Mouse (Mus musculus) hindbrain, embryonic 15.5 days (tissue): Measurements from ENCODE around the gene Cyp27a1. TPM values are rescaled to one million over a fixed set of nuclear protein-coding genes. Genes with fewer than 3 reads are reported as not detected.

Experiments used
- ATAC-seq: fragments of 200-750 bp; cut with Nextera tagmentation; 2 replicates; pipeline ENCODE4 v1.8.0; 2017; ENCODE audit warnings: low read depth, moderate number of reproducible peaks, moderate TSS enrichment; ENCODE audit not compliant: low FRiP score
- H3K27ac ChIP-seq: fragments of 300-500 bp; sonication (generic); replicated peaks from 2 replicates; pipeline ENCODE4 v1.5.1; 2015; ENCODE audit warnings: mild to moderate bottlenecking, inconsistent platforms
- H3K27me3 ChIP-seq: fragments of 300-500 bp; sonication (generic); 2 replicates; pipeline ENCODE4 v1.6.1; 2015; ENCODE audit warnings: control low read depth, inconsistent platforms
- H3K36me3 ChIP-seq: fragments of 300-500 bp; sonication (generic); 2 replicates; pipeline ENCODE4 v1.6.1; 2015; ENCODE audit warnings: control low read depth, inconsistent platforms
- H3K4me1 ChIP-seq: fragments of 300-500 bp; sonication (generic); replicated peaks from 2 replicates; pipeline ENCODE4 v1.6.1; 2015; ENCODE audit warnings: control low read depth, inconsistent platforms
- H3K4me2 ChIP-seq: fragments of 300-500 bp; sonication (generic); 2 replicates; pipeline ENCODE4 v1.6.1; 2015; ENCODE audit warnings: moderate library complexity, mild to moderate bottlenecking, inconsistent platforms
- H3K4me3 ChIP-seq: fragments of 300-500 bp; sonication (generic); 2 replicates; pipeline ENCODE4 v1.5.1; 2015; ENCODE audit warnings: mild to moderate bottlenecking, inconsistent platforms
- H3K9ac ChIP-seq: fragments of 300-500 bp; sonication (generic); 2 replicates; pipeline ENCODE4 v1.6.1; 2015; ENCODE audit warnings: inconsistent platforms
- H3K9me3 ChIP-seq: fragments of 300-500 bp; sonication (generic); 2 replicates; pipeline ENCODE4 v1.6.1; 2016; ENCODE audit warnings: control low read depth, inconsistent platforms
- WGBS: fragments of 180-500 bp; shearing (Covaris S2); methylation state at CpG from one replicate; pipeline ENCODE4 v1.1.7; 2015; 5-methylcytosine and 5-hydroxymethylcytosine counted together
- polyA plus RNA-seq: library from polyadenylated mRNA; unstranded; fragments of >200 nt; fragmentation: Nextera tagmentation; extraction: Ambion mirVana; gene quantifications from 2 replicates; pipeline ENCODE4 v1.2.1, GENCODE M21; 2015

Cyp27a1 gene
- polyA plus RNA-seq, 1 experiment from 2014 or later = 3.3 TPM

GRCm38 (mm10) chr1:74778934-74779486, 65.6 kb downstream of the Cyp27a1 start:
- Histone ChIP-seq H3K27ac (no peak overlapping the region), H3K27me3 (peaks cover 75% of the 10 kb centered on the region), H3K9me3 (no peaks in the 10 kb centered on the region), H3K36me3 (no peaks in the 10 kb centered on the region), H3K4me1 (peaks cover 17% of the 10 kb centered on the region), H3K4me2 (no peak overlapping the region), H3K4me3 (no peak overlapping the region), H3K9ac (no peak overlapping the region)
- no peak for ATAC-seq
- 35% methylated on average over 3 of the region's 3 CpGs for WGBS

DNA sequence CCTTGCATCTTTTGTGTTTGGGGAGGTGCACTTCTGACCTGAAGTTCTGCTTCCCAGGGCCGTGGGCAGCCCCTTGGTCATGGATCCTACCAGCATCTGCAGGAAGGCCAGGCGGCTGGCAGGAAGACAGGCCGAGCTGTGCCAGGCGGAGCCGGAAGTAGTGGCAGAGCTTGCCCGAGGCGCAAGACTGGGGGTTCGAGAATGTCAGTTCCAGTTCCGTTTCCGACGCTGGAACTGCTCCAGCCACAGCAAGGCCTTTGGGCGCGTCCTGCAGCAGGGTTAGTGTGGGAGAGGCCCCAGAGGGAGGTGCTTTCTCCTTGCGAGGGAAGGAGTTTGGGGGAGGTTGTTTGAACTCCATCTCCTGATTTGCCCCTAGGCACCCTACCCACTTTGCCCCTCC, 68.7 kb downstream of the Cyp27a1 start:
- no peak for ATAC-seq
- Histone ChIP-seq H3K27me3 (peaks cover 76% of the 10 kb centered on the region), H3K4me1 (peaks cover 23% of the 10 kb centered on the region), H3K9ac (no peak overlapping the region), H3K4me3 (no peak overlapping the region), H3K9me3 (no peaks in the 10 kb centered on the region), H3K27ac (no peak overlapping the region), H3K36me3 (no peaks in the 10 kb centered on the region), H3K4me2 (no peak overlapping the region)
- WGBS = 21% methylated on average over 14 of the region's 14 CpGs

- Histone ChIP-seq H3K9me3 (no peaks in the 10 kb centered on the region), H3K27ac (no peak overlapping the region), H3K27me3 (peaks cover 84% of the 10 kb centered on the region), H3K36me3 (no peaks in the 10 kb centered on the region), H3K4me2 (peak overlapping the region; percentile 91), H3K4me3 (peak overlapping the region; percentile 45), H3K4me1 (peaks cover 23% of the 10 kb centered on the region), H3K9ac (no peak overlapping the region)
- ATAC-seq = no peak
- 3% methylated on average over 13 of the region's 13 CpGs for WGBS
These were observed 70.2 kb downstream of the Cyp27a1 start for GRCm38 (mm10) chr1:74783554-74783953.

DNA sequence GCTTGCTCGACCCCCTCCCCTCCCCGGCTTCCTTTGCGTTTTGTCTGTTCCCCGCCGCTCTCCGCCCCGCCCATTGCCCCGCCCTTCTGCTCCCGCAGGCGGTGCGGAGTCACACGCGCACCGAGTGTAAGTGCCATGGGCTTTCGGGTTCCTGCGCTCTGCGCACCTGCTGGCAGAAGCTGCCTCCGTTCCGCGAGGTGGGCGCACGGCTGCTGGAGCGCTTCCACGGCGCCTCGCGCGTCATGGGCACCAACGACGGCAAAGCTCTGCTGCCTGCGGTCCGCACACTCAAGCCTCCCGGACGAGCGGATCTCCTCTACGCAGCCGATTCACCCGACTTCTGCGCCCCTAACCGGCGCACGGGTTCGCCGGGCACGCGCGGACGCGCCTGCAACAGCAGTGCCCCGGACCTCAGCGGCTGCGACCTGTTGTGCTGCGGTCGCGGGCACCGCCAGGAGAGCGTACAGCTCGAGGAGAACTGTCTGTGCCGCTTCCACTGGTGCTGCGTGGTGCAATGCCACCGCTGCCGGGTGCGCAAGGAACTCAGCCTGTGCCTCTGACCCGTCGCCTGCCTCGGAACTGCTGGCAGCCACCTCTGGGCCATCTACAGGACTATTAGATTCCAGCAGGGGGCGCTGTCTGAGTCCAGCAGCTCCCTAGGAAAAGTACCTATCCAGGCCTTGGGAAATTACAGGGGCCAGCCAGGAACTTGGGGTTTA, 70.8 kb downstream of the Cyp27a1 start:
- ATAC-seq = peak; percentile 39; the same call in 1 of the 2 replicates
- H3K4me1 ChIP-seq = peaks cover 23% of the 10 kb centered on the region
- no peaks in the 10 kb centered on the region for H3K9me3 ChIP-seq
- WGBS = 2% methylated on average over 67 of the region's 67 CpGs
- H3K9ac ChIP-seq = 0 out of 2 replicates have a peak overlapping the region, but pooled peaks have one; percentile 16
- H3K36me3 ChIP-seq = no peaks in the 10 kb centered on the region
- no peak overlapping the region for H3K27ac ChIP-seq
- peak overlapping the region; percentile 45 for H3K4me3 ChIP-seq
- H3K27me3 ChIP-seq = peaks cover 90% of the 10 kb centered on the region
- H3K4me2 ChIP-seq = peak overlapping the region; percentile 91

Other genes with a start within 250 kb of the Cyp27a1 start
- gene Cnot9, start 207.5 kb upstream of the Cyp27a1 start, polyA plus RNA-seq = 48.7 and 51.1 TPM in 2 replicates
- gene Plcd4, start 170.7 kb upstream of the Cyp27a1 start, polyA plus RNA-seq = 5.6 and 6.1 TPM in 2 replicates
- gene Usp37, start 169.3 kb upstream of the Cyp27a1 start, polyA plus RNA-seq = 23.9 and 25.1 TPM in 2 replicates
- 8.1 and 8.3 TPM in 2 replicates for gene Zfp142, start 125.3 kb upstream of the Cyp27a1 start, polyA plus RNA-seq
- 20.0 and 21.5 TPM in 2 replicates for gene Bcs1l, start 125.3 kb upstream of the Cyp27a1 start, polyA plus RNA-seq
- 40.2 and 41.7 TPM in 2 replicates for gene Rnf25, start 112.2 kb upstream of the Cyp27a1 start, polyA plus RNA-seq
- gene Stk36, start 112.1 kb upstream of the Cyp27a1 start, polyA plus RNA-seq = 18.6 and 19.8 TPM in 2 replicates
- gene Ttll4, start 51.8 kb upstream of the Cyp27a1 start, polyA plus RNA-seq = 8.8 and 9.5 TPM in 2 replicates
- not detected in 2 replicates for gene Prkag3, start 35.6 kb downstream of the Cyp27a1 start, polyA plus RNA-seq
- gene Wnt6, start 58.3 kb downstream of the Cyp27a1 start, polyA plus RNA-seq = 4.7 and 7.0 TPM in 2 replicates
- 0.57 and 0.69 TPM in 2 replicates for gene Wnt10a, start 77.9 kb downstream of the Cyp27a1 start, polyA plus RNA-seq
- gene Cdk5r2, start 141.4 kb downstream of the Cyp27a1 start, polyA plus RNA-seq = 11.1 and 12.4 TPM in 2 replicates
- gene Fev, start 171.8 kb downstream of the Cyp27a1 start, polyA plus RNA-seq = 3.5 and 5.0 TPM in 2 replicates
- gene Cryba2, start 179.6 kb downstream of the Cyp27a1 start, polyA plus RNA-seq = 1.8 and 2.9 TPM in 2 replicates
- gene Cfap65, start 222.0 kb downstream of the Cyp27a1 start, polyA plus RNA-seq = 0.83 and 1.2 TPM in 2 replicates
- gene Ihh, start 238.1 kb downstream of the Cyp27a1 start, polyA plus RNA-seq = 0.16 and 0.26 TPM in 2 replicates